Mouse (Mus musculus) MEL (cell line): ENCODE results near the gene Lrp6. TPM values are rescaled to one million over a fixed set of nuclear protein-coding genes. Genes with fewer than 3 reads are reported as not detected.

Experiments
- DNase-seq: peaks from one replicate; pipeline ENCODE4 v3.0.0; 2011; ENCODE audit warnings: low read depth, low spot score
- H3K27ac ChIP-seq: 2 replicates; pipeline ENCODE4 v1.5.1; 2012; ENCODE audit warnings: low read depth, mild to moderate bottlenecking, control low read depth, low read length, moderate library complexity; ENCODE audit not compliant: control insufficient read depth
- H3K27me3 ChIP-seq, 2 experiments: fragments of 150-350 bp in 1 of 2; sonication (generic) in 1 of 2; 2 replicates each; pipeline ENCODE4 v1.6.1; 2012; ENCODE audit warnings: low read length in 2 of 2, mild to moderate bottlenecking in 2 of 2, improper control_type of control experiment in 1 of 2, moderate library complexity in 1 of 2; ENCODE audit not compliant: insufficient read depth in 2 of 2, control insufficient read depth in 1 of 2
- H3K36me3 ChIP-seq, 2 experiments: 2 replicates each; pipeline ENCODE4 v1.6.1; 2012 to 2014; ENCODE audit warnings: low read length in 2 of 2, improper control_type of control experiment in 1 of 2, inconsistent platforms in 1 of 2, mild to moderate bottlenecking in 1 of 2; ENCODE audit not compliant: insufficient read depth in 2 of 2, control insufficient read depth in 1 of 2
- H3K4me1 ChIP-seq, 2 experiments: fragments of 150-350 bp in 1 of 2; sonication (generic) in 1 of 2; 2 replicates each; pipeline ENCODE4 v1.6.1; 2012; ENCODE audit warnings: low read length in 2 of 2, improper control_type of control experiment in 1 of 2, mild to moderate bottlenecking in 1 of 2; ENCODE audit not compliant: insufficient read depth in 2 of 2, control insufficient read depth in 1 of 2
- H3K4me3 ChIP-seq, 2 experiments: fragments of 150-350 bp in 1 of 2; sonication (generic) in 1 of 2; 2 replicates each; pipeline ENCODE4 v1.5.1; 2012; ENCODE audit warnings: low read depth in 2 of 2, low read length in 2 of 2, mild to moderate bottlenecking in 2 of 2, moderate library complexity in 2 of 2, control low read depth in 1 of 2, improper control_type of control experiment in 1 of 2; ENCODE audit not compliant: control insufficient read depth in 1 of 2, insufficient read depth in 1 of 2
- H3K79me2 ChIP-seq: 2 replicates; pipeline ENCODE4 v1.6.1; 2012; ENCODE audit warnings: mild to moderate bottlenecking, low read length, moderate library complexity; ENCODE audit not compliant: control insufficient read depth, poor library complexity, insufficient read depth
- H3K9ac ChIP-seq: 2 replicates; pipeline ENCODE4 v1.6.1; 2012; ENCODE audit warnings: low read depth, mild to moderate bottlenecking, control low read depth, low read length, moderate library complexity; ENCODE audit not compliant: control insufficient read depth, poor library complexity, severe bottlenecking
- H3K9me3 ChIP-seq: fragments of 150-350 bp; sonication (generic); replicated peaks from 2 replicates; pipeline ENCODE4 v1.6.1; 2012; ENCODE audit warnings: mild to moderate bottlenecking, low read length, improper control_type of control experiment, moderate library complexity; ENCODE audit not compliant: insufficient read depth
- CHD1 ChIP-seq: IDR thresholded peaks from 2 replicates; pipeline ENCODE4 v1.6.1; 2012; ENCODE audit warnings: low read depth, mild to moderate bottlenecking, inconsistent platforms, low read length, improper control_type of control experiment
- ETS1 ChIP-seq: IDR thresholded peaks from 2 replicates; pipeline ENCODE4 v1.6.1; 2012; ENCODE audit warnings: low read depth, mild to moderate bottlenecking, inconsistent platforms, low read length, improper control_type of control experiment, moderate library complexity
- GABPA ChIP-seq: IDR thresholded peaks from 2 replicates; pipeline ENCODE4 v1.6.1; 2012; ENCODE audit warnings: low read depth, mild to moderate bottlenecking, inconsistent platforms, low read length, improper control_type of control experiment, moderate library complexity
- HCFC1 ChIP-seq: IDR thresholded peaks from 2 replicates; pipeline ENCODE4 v1.6.1; 2012; ENCODE audit warnings: low read depth, mild to moderate bottlenecking, inconsistent platforms, low read length, improper control_type of control experiment, moderate library complexity
- MAX ChIP-seq: IDR thresholded peaks from 2 replicates; pipeline ENCODE4 v1.6.1; 2011; ENCODE audit warnings: low read length, improper control_type of control experiment
- MAZ ChIP-seq: IDR thresholded peaks from 2 replicates; pipeline ENCODE4 v1.6.1; 2012; ENCODE audit warnings: low read depth, mild to moderate bottlenecking, inconsistent platforms, low read length, improper control_type of control experiment
- MXI1 ChIP-seq: IDR thresholded peaks from 2 replicates; pipeline ENCODE4 v1.6.1; 2011; ENCODE audit warnings: mild to moderate bottlenecking, low read depth, low read length, improper control_type of control experiment
- MYB ChIP-seq: IDR thresholded peaks from 2 replicates; pipeline ENCODE4 v1.6.1; 2011; ENCODE audit warnings: mild to moderate bottlenecking, low read depth, low read length, improper control_type of control experiment
- NELFE ChIP-seq: IDR thresholded peaks from 2 replicates; pipeline ENCODE4 v1.6.1; 2011; ENCODE audit warnings: low read depth, low read length, improper control_type of control experiment
- POLR2A ChIP-seq, 2 experiments: IDR thresholded peaks; 2 replicates each; pipeline ENCODE4 v1.6.1; 2011 to 2012; ENCODE audit warnings: low read length in 2 of 2, mild to moderate bottlenecking in 2 of 2, control low read depth in 1 of 2, improper control_type of control experiment in 1 of 2, low read depth in 1 of 2, moderate library complexity in 1 of 2; ENCODE audit not compliant: control insufficient read depth in 1 of 2, insufficient read depth in 1 of 2, poor library complexity in 1 of 2
- POLR2AphosphoS2 ChIP-seq: IDR thresholded peaks from 2 replicates; pipeline ENCODE4 v1.6.1; 2011; ENCODE audit warnings: low read length, improper control_type of control experiment
- RCOR1 ChIP-seq: IDR thresholded peaks from 2 replicates; pipeline ENCODE4 v1.6.1; 2012; ENCODE audit warnings: low read depth, mild to moderate bottlenecking, inconsistent platforms, low read length, improper control_type of control experiment
- SIN3A ChIP-seq: IDR thresholded peaks from 2 replicates; pipeline ENCODE4 v1.6.1; 2012; ENCODE audit warnings: low read length, improper control_type of control experiment, inconsistent platforms
- TBP ChIP-seq: IDR thresholded peaks from 2 replicates; pipeline ENCODE4 v1.8.0; 2011; ENCODE audit warnings: low read depth, low read length, improper control_type of control experiment
- TCF12 ChIP-seq: IDR thresholded peaks from 2 replicates; pipeline ENCODE4 v1.6.1; 2014; ENCODE audit warnings: low read depth, mild to moderate bottlenecking, inconsistent platforms, low read length, improper control_type of control experiment, moderate library complexity
- UBTF ChIP-seq: IDR thresholded peaks from 2 replicates; pipeline ENCODE4 v1.6.1; 2012; ENCODE audit warnings: low read depth, mild to moderate bottlenecking, inconsistent platforms, low read length, improper control_type of control experiment, moderate library complexity, borderline replicate concordance; ENCODE audit not compliant: insufficient read depth
- ZMIZ1 ChIP-seq: IDR thresholded peaks from 2 replicates; pipeline ENCODE4 v1.6.1; 2012; ENCODE audit warnings: low read depth, mild to moderate bottlenecking, inconsistent platforms, low read length, improper control_type of control experiment, moderate library complexity
- polyA plus RNA-seq, 2 experiments: library from polyadenylated mRNA; stranded (reverse) in 1 of 2; unstranded in 1 of 2; fragments of >175 nt in 1 of 2; fragments of >200 nt in 1 of 2; gene quantifications; 2 replicates each; pipeline versions ENCODE4 v1.2.1 to v1.2.4; 2012; ENCODE audit warnings: low replicate concordance in 2 of 2, low read depth in 1 of 2; ENCODE audit not compliant: insufficient read length in 2 of 2, insufficient read depth in 1 of 2, missing spikeins in 1 of 2
- total RNA-seq: library from RNA; depleted of rRNA; stranded (reverse); fragments of 300-350 nt; gene quantifications from 2 replicates; pipeline ENCODE4 v1.2.3, GENCODE M21; 2012; rRNA removed

Gene Lrp6
- 13.1 and 13.4 TPM in 2 replicates for total RNA-seq
- polyA plus RNA-seq, result 10 to 100 TPM; 17.2 to 25.7 TPM

DNA sequence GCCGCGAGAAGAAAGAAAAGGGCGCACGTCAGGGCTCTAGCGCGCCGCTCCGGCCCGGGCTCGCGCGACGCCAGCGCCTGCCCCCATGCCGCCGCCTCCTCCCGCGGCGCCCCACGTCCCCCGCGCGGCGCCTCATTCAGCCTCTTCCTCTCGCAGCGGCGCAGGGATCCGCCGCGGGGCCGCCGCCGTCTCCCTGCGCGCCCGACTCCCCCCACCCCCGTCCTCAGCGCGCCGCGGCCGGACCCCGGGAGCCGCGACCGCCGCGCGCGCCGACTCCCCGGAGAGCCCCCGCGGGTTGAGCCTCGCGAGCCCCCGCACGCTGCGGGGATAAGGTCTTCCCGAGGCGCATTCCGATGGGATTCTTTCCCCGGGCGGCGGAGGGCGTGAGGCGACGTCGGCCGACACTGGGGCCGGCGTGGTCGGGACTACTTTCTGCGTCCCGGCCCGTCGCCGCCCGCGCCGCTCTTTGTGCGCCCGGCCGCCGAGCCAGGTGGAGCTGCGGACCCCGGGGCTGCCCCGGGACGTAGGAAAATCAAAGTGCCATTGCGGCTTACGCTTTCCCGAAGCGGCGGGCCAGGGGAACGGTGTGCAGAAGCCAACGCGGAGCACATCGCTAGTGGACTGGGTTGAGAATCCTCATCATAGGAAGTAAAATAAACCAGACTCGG, at the start of gene Lrp6:
Gene Lrp6, minus strand, starts transcription at position 148 of the 668 bp plus-strand sequence.
- Histone ChIP-seq H3K27ac (peak within 1 kb of the TSS; percentile 68), H3K79me2 (peaks cover 43% of the 10 kb centered on the region), H3K9me3 (no peaks in the 10 kb centered on the region), H3K9ac (peak within 1 kb of the TSS; percentile 99), H3K4me1 (peaks cover 3 to 4% of the 10 kb centered on the region in 2 experiments; a peak in 2 of 4 replicates), H3K4me3 (peak within 1 kb of the TSS; percentile 87 to 90), H3K36me3 (peaks cover 0 to 12% of the 10 kb centered on the region in 2 experiments; a peak in 2 of 4 replicates), H3K27me3 (peaks cover 0 to 2% of the 10 kb centered on the region in 2 experiments; a peak in 2 of 4 replicates)
- TF ChIP-seq ZMIZ1, result peak; percentile 36
- no peak for TF ChIP-seq GABPA
- TF ChIP-seq RCOR1, result no peak
- peak; percentile 46 for TF ChIP-seq MXI1
- peak; percentile 60; the same call in 1 of the 2 replicates for TF ChIP-seq HCFC1
- TF ChIP-seq TCF12, result peak; percentile 96
- TF ChIP-seq MAZ, result peak; percentile 80; the same call in 1 of the 2 replicates
- TF ChIP-seq CHD1, result peak; percentile 60; the same call in 1 of the 2 replicates
- TF ChIP-seq UBTF, result no peak
- TF ChIP-seq TBP, result peak; percentile 94
- TF ChIP-seq SIN3A, result peak; percentile 66; the same call in 1 of the 2 replicates
- TF ChIP-seq ETS1, result no peak
- 0 out of 2 replicates have a peak, but pooled peaks have one; percentile 30 for TF ChIP-seq MAX
- TF ChIP-seq POLR2A (IDR thresholded peaks at IDR 0.05; ENCODE audit: control insufficient read depth in 1 of 2, insufficient read depth in 1 of 2, low read depth in 1 of 2, low read length in 2 of 2, poor library complexity in 1 of 2), result peak; percentile 49 to 72
- TF ChIP-seq NELFE, result peak; percentile 37
- peak; percentile 49; the same call in 1 of the 2 replicates for TF ChIP-seq POLR2AphosphoS2
- TF ChIP-seq MYB, result no peak
- DNase-seq, result peak; percentile 89
